Mouse (Mus musculus) ES-E14 (cell line): ENCODE measurements at regions not wholly inside any gene's neighbourhood (a gene's known extent, or its start where the extent isn't known, plus 50 kb on each side); places are given as distances from the start of the nearest gene placed in this dataset.

ENCODE experiments used
- DNase-seq: peaks from one replicate; pipeline ENCODE4 v3.0.0-alpha.2; 2013; ENCODE audit warnings: low read depth, low spot score
- H3K27ac ChIP-seq: 2 replicates; pipeline ENCODE4 v1.5.1; 2012; ENCODE audit warnings: low read depth, mild to moderate bottlenecking, low read length, moderate library complexity, mixed read lengths; ENCODE audit not compliant: poor library complexity, insufficient read depth, severe bottlenecking
- H3K36me3 ChIP-seq: 2 replicates; pipeline ENCODE4 v1.6.1; 2012; ENCODE audit warnings: mild to moderate bottlenecking, low read length, moderate library complexity, mixed read lengths; ENCODE audit not compliant: control insufficient read depth, poor library complexity, insufficient read depth, severe bottlenecking
- H3K4me1 ChIP-seq, 2 experiments: fragments of 150-350 bp in 1 of 2; sonication (generic) in 1 of 2; 2 replicates each; pipeline ENCODE4 v1.6.1; 2012; ENCODE audit warnings: low read length in 2 of 2, mild to moderate bottlenecking in 1 of 2, mixed read lengths in 1 of 2; ENCODE audit not compliant: control insufficient read depth in 2 of 2, insufficient read depth in 2 of 2, poor library complexity in 1 of 2
- H3K4me3 ChIP-seq, 2 experiments: fragments of 150-350 bp in 1 of 2; sonication (generic) in 1 of 2; 2 replicates each; pipeline ENCODE4 v1.5.1; 2012; ENCODE audit warnings: low read length in 2 of 2, low read depth in 1 of 2, mild to moderate bottlenecking in 1 of 2, mixed read lengths in 1 of 2; ENCODE audit not compliant: insufficient read depth in 1 of 2, poor library complexity in 1 of 2, severe bottlenecking in 1 of 2
- H3K9ac ChIP-seq: 2 replicates; pipeline ENCODE4 v1.6.1; 2012; ENCODE audit warnings: low read depth, mild to moderate bottlenecking, low read length, mixed read lengths; ENCODE audit not compliant: poor library complexity, insufficient read depth, severe bottlenecking
- H3K9me3 ChIP-seq: fragments of 150-350 bp; sonication (generic); 2 replicates; pipeline ENCODE4 v1.6.1; 2012; ENCODE audit warnings: low read depth, mild to moderate bottlenecking, low read length; ENCODE audit not compliant: control insufficient read depth, insufficient read depth
- CHD2 ChIP-seq: IDR thresholded peaks from 2 replicates; pipeline ENCODE4 v1.6.1; 2014; ENCODE audit warnings: mild to moderate bottlenecking, low read depth, low read length, inconsistent platforms
- HCFC1 ChIP-seq: IDR thresholded peaks from 2 replicates; pipeline ENCODE4 v1.6.1; 2012; ENCODE audit warnings: low read length, inconsistent platforms, borderline replicate concordance; ENCODE audit not compliant: insufficient read depth
- MAFK ChIP-seq: IDR thresholded peaks from 2 replicates; pipeline ENCODE4 v1.6.1; 2014; ENCODE audit warnings: mild to moderate bottlenecking, low read depth, low read length, inconsistent platforms; ENCODE audit not compliant: insufficient read depth
- ZC3H11A ChIP-seq: IDR thresholded peaks from 2 replicates; pipeline ENCODE4 v1.6.1; 2012; ENCODE audit warnings: low read depth, mild to moderate bottlenecking, inconsistent platforms, low read length, borderline replicate concordance
- ZNF384 ChIP-seq: IDR thresholded peaks from 2 replicates; pipeline ENCODE4 v1.6.1; 2012; ENCODE audit warnings: low read depth, low read length, inconsistent platforms
- in situ Hi-C, 2 experiments: fragments of 600-800 bp; cut with MboI; formaldehyde crosslinking; loops; one replicate each; pipeline ENCODE4 v1.15.1; 2025; ENCODE audit warnings: low sequenced_read_pairs in 2 of 2, inconsistent platforms in 1 of 2; ENCODE audit not compliant: unreplicated experiment in 2 of 2

DNA sequence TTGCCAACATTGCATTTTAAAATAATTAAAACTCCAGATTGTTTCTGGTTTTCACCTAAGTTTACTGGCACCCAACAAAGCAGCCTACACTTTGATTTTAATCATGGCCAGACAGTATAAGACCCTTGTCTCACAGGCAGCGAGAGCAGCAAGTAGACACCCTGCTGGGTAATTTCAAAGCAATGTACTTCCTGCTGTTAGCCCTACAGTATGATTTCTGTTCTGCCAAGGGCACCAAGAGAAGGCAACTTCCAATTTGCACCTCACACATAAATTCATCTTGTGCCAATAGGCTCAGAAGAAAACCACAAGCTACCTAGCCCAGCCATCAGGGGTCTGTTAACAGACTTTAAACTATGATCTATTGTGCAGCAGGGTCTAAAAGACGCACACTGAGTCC lies 186.7 kb upstream of the Hand2 start:
- Histone ChIP-seq H3K27ac (no peak overlapping the region), H3K4me1 (no peaks in the 10 kb centered on the region), H3K9me3 (no peaks in the 10 kb centered on the region), H3K9ac (no peak overlapping the region), H3K36me3 (no peaks in the 10 kb centered on the region), H3K4me3 (no peak overlapping the region)
- no peak for DNase-seq
- in situ Hi-C loops: no loop called here
- TF ChIP-seq MAFK (no peak), ZC3H11A (no peak), HCFC1 (no peak), ZNF384 (no peak), CHD2 (no peak)

- H3K27ac ChIP-seq: no peak overlapping the region
- H3K9me3 ChIP-seq: no peaks in the 10 kb centered on the region
- no peaks in the 10 kb centered on the region for H3K4me1 ChIP-seq
- H3K36me3 ChIP-seq: no peaks in the 10 kb centered on the region
- in situ Hi-C loops: no loop called here
- no peak overlapping the region for H3K9ac ChIP-seq
- DNase-seq: no peak
- H3K4me3 ChIP-seq: no peak overlapping the region
- TF ChIP-seq CHD2: no peak
These were observed 186.1 kb upstream of the Hand2 start for GRCm38 (mm10) chr8:57134726-57135125.

DNA sequence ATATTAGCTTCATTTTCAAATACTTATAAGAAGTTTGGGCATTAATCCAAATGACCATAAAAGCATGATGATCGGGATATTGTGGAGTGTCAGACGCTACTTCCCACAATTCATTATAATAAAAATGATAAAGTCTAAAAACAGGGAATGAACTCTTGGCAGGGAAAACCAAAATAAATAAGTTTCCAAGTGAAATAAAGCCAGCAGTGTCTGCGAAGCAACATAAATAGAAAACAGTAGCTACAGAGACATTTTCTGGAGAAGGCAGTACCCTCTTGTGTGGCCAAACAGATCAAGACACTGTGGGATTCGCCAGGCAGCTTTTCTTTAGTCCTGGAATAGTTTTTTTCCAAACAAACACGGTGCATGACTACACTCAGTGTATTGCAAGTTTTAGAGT lies 172.7 kb upstream of the Hand2 start:
- Histone ChIP-seq H3K36me3 (no peaks in the 10 kb centered on the region), H3K9ac (no peak overlapping the region), H3K27ac (no peak overlapping the region), H3K4me3 (no peak overlapping the region), H3K9me3 (no peaks in the 10 kb centered on the region), H3K4me1 (no peaks in the 10 kb centered on the region)
- TF ChIP-seq CHD2 (no peak), MAFK (no peak), HCFC1 (no peak), ZNF384 (no peak), ZC3H11A (no peak)
- no peak for DNase-seq
- in situ Hi-C loops: no loop called here

DNA sequence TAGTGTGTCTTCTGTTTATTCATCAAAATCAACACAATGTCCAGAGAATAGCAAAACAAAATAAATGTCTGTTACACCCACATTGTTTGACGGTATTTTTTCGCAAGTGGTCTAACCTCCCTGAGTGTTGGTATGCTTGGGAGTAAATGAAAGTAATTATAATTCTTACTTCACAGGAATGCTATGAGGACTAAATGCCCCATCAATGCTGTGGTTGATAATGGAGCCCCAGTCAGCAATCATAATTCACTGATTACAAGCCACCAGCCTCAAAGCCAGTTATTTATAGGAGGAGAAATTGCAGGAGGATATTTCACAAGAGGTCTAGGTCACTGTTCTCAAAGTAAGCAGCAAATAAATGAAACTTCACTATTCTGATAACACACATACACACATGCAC lies 129.6 kb upstream of the Hand2 start:
- H3K9ac ChIP-seq: no peak overlapping the region
- no peak for DNase-seq
- in situ Hi-C loops: no loop called here
- TF ChIP-seq CHD2 (no peak), ZC3H11A (no peak)
- no peaks in the 10 kb centered on the region for H3K4me1 ChIP-seq
- no peak overlapping the region for H3K4me3 ChIP-seq
- H3K9me3 ChIP-seq: no peaks in the 10 kb centered on the region
- no peak overlapping the region for H3K27ac ChIP-seq
- H3K36me3 ChIP-seq: no peaks in the 10 kb centered on the region

DNA sequence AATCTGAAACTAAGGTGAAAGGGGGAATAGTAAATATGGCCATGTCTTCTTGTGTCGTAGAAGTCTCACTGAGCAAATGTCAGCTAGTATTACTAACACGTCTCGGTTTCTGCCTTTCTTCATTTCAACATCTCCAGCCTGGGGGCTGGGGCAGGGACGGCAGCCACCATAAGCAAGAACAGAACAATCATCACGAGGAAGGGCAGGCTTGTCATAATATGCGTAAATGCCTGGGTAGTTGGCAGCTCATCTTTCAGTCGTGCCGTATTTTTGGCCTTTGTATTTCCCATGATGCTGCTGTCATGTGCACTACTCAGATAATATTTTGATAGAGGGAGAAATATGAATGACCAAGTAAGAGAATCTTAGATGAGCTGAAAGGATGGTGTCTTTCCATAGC lies 120.5 kb upstream of the Hand2 start:
- no peak for DNase-seq
- Histone ChIP-seq H3K4me1 (no peaks in the 10 kb centered on the region), H3K9ac (no peak overlapping the region), H3K9me3 (no peaks in the 10 kb centered on the region), H3K27ac (no peak overlapping the region), H3K36me3 (no peaks in the 10 kb centered on the region), H3K4me3 (no peak overlapping the region)
- TF ChIP-seq CHD2 (no peak), MAFK (no peak), ZNF384 (no peak), HCFC1 (no peak), ZC3H11A (no peak)
- in situ Hi-C loops: no loop called here
